Mouse (Mus musculus) forebrain, embryonic 14.5 days (tissue): ENCODE results near the gene Fads2. TPM values are rescaled to one million over a fixed set of nuclear protein-coding genes. Genes with fewer than 3 reads are reported as not detected.

Experiments used
- ATAC-seq: fragments of 200-750 bp; cut with Nextera tagmentation; 2 replicates; pipeline ENCODE4 v1.8.0; 2017; ENCODE audit warnings: mild to moderate bottlenecking, moderate library complexity
- DNase-seq: peaks from one replicate; pipeline ENCODE4 v3.0.0-alpha.2; 2015; ENCODE audit warnings: low spot score
- H3K27ac ChIP-seq: fragments of 300-500 bp; sonication (generic); 2 replicates; pipeline ENCODE4 v1.5.1; 2014; ENCODE audit warnings: low read depth, mild to moderate bottlenecking, control low read depth, low read length, moderate library complexity
- H3K27me3 ChIP-seq: fragments of 300-500 bp; sonication (generic); replicated peaks from 2 replicates; pipeline ENCODE4 v1.6.1; 2014; ENCODE audit warnings: low read length, control low read depth, mixed read lengths; ENCODE audit not compliant: control insufficient read depth, insufficient read depth
- H3K36me3 ChIP-seq: fragments of 300-500 bp; sonication (generic); 2 replicates; pipeline ENCODE4 v1.6.1; 2014; ENCODE audit warnings: low read length, control low read depth; ENCODE audit not compliant: control insufficient read depth, insufficient read depth
- H3K4me1 ChIP-seq: fragments of 300-500 bp; sonication (generic); 2 replicates; pipeline ENCODE4 v1.6.1; 2014; ENCODE audit warnings: antibody characterized with exemption, low read length, control low read depth; ENCODE audit not compliant: control insufficient read depth, insufficient read depth
- H3K4me2 ChIP-seq: fragments of 300-500 bp; sonication (generic); 2 replicates; pipeline ENCODE4 v1.6.1; 2014; ENCODE audit warnings: mild to moderate bottlenecking, control low read depth, low read length
- H3K4me3 ChIP-seq: fragments of 300-500 bp; sonication (generic); 2 replicates; pipeline ENCODE4 v1.5.1; 2014; ENCODE audit warnings: low read depth, low read length, control low read depth
- H3K9ac ChIP-seq: fragments of 300-500 bp; sonication (generic); 2 replicates; pipeline ENCODE4 v1.6.1; 2014; ENCODE audit warnings: mild to moderate bottlenecking, low read length, control low read depth, moderate library complexity
- H3K9me3 ChIP-seq: fragments of 300-500 bp; sonication (generic); replicated peaks from 2 replicates; pipeline ENCODE4 v1.6.1; 2016; ENCODE audit warnings: low read length, control low read depth, mixed read lengths; ENCODE audit not compliant: control insufficient read depth
- WGBS: fragments of 180-500 bp; shearing (Covaris S2); extraction: QIAGEN DNeasy Blood & Tissue Kit; methylation state at CpG from one replicate; pipeline ENCODE4 v1.1.7; 2014; 5-methylcytosine and 5-hydroxymethylcytosine counted together
- polyA plus RNA-seq: library from polyadenylated mRNA; unstranded; fragments of >200 nt; fragmentation: Nextera tagmentation; extraction: Ambion mirVana; gene quantifications from 2 replicates; pipeline ENCODE4 v1.2.1, GENCODE M21; 2014

Gene Fads2
- polyA plus RNA-seq, 1 experiment from 2014 or later, result 71.1 TPM

GRCm38 (mm10) chr19:10061624-10062023, 39.9 kb downstream of the Fads2 start:
- peaks cover 63% of the 10 kb centered on the region for H3K36me3 ChIP-seq
- DNase-seq, result no peak
- H3K4me3 ChIP-seq, result no peak overlapping the region
- H3K4me2 ChIP-seq, result no peak overlapping the region
- no peaks in the 10 kb centered on the region for H3K27me3 ChIP-seq
- no peak for ATAC-seq
- H3K4me1 ChIP-seq, result no peaks in the 10 kb centered on the region
- no peak overlapping the region for H3K27ac ChIP-seq
- no peaks in the 10 kb centered on the region for H3K9me3 ChIP-seq
- 95% methylated on average over 2 of the region's 2 CpGs for WGBS
- no peak overlapping the region for H3K9ac ChIP-seq

DNA sequence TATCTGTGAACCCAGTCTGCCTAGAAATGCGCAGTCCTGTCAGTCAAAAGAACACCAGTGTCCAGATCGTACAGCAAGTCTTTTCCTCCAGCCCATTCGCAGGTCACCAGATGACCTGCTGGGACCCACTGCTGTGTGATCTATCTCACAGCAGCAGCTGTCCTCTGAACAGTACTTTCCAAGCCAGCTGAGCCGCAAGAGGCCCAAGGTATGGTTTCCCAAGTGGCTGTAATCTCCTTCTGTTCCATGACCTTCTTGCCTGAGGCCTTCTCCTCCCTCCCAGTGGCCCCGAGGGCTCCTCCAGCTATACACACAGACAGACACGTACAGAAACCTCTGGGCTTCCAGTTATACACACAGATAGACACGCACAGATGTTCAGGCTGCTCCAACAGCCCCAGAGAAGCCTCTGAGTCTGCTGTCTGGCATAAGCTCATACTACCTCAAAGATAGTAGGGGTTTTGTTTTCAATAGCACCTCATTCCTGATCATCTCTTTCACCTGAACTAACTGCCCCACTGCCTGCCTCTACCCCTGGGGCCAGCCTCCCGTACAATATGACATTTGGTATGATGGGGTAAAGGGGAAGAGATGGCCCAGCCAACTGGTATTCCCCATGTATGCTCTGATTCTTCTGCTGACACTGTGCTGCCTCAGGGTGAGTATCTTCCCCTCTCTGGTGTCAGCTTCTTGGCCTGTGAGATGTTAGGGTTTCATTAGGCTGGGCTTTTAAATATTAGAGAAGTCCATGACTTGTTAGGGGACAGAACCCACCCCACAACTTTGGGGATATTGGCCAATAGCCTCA, 40.6 kb downstream of the Fads2 start:
- H3K27ac ChIP-seq, result peak overlapping the region; percentile 9; the same call in 1 of the 2 replicates

DNA sequence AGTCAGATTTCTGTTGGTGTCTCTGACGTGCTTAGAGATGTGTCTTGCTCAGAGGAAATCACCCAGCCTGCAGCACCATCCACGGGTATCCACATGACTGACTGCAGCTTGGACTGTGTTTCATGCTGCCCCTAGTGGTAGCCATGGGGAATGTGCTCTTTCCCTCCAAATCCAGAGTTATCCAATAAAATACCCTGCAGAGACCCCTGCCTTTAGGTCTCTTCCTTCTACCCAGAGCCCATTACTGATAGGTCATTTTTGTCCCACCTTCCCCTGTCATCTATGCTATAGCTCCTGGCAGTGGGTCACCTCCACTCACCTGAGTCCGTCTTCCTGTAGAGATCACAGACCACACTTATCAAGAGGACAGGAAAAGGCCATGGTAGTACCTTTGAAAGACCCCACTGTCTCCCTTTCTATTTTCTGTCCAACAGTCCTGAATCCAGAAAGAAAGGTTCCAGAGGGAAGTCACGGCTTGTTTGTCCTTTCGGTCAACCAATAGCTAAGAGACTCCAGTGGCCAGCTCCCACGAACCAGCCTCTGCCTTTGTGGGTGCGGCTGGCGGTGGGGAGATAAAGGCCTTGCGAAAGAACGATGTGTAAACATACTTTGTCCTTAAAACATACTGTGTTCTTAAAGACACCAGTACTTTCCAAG, 41.5 kb downstream of the Fads2 start:
- Histone ChIP-seq H3K36me3 (peaks cover 47% of the 10 kb centered on the region), H3K4me3 (no peak overlapping the region), H3K9me3 (no peaks in the 10 kb centered on the region), H3K4me2 (no peak overlapping the region), H3K9ac (no peak overlapping the region), H3K4me1 (no peaks in the 10 kb centered on the region), H3K27me3 (no peaks in the 10 kb centered on the region), H3K27ac (no peak overlapping the region)
- DNase-seq (peak; percentile 78), ATAC-seq (peak; percentile 67)
- WGBS, result 59% methylated on average over 10 of the region's 10 CpGs

More for the DNA sequence above, 40.6 kb downstream of the Fads2 start:
- Histone ChIP-seq H3K9me3 (no peaks in the 10 kb centered on the region), H3K27me3 (no peaks in the 10 kb centered on the region), H3K4me2 (no peak overlapping the region), H3K4me3 (no peak overlapping the region), H3K4me1 (no peaks in the 10 kb centered on the region), H3K36me3 (peaks cover 57% of the 10 kb centered on the region), H3K9ac (no peak overlapping the region)
- no peak for ATAC-seq
- WGBS, result 56% methylated on average over 8 of the region's 8 CpGs
- DNase-seq, result no peak

- no peak for ATAC-seq
- Histone ChIP-seq H3K4me3 (no peak overlapping the region), H3K4me1 (no peaks in the 10 kb centered on the region), H3K9ac (no peak overlapping the region), H3K36me3 (peaks cover 36% of the 10 kb centered on the region), H3K27me3 (no peaks in the 10 kb centered on the region), H3K27ac (no peak overlapping the region), H3K9me3 (no peaks in the 10 kb centered on the region), H3K4me2 (no peak overlapping the region)
- DNase-seq, result no peak
- 52% methylated on average over 9 of the region's 9 CpGs for WGBS
Observed at GRCm38 (mm10) chr19:10058876-10059427, 42.6 kb downstream of the Fads2 start.

DNA sequence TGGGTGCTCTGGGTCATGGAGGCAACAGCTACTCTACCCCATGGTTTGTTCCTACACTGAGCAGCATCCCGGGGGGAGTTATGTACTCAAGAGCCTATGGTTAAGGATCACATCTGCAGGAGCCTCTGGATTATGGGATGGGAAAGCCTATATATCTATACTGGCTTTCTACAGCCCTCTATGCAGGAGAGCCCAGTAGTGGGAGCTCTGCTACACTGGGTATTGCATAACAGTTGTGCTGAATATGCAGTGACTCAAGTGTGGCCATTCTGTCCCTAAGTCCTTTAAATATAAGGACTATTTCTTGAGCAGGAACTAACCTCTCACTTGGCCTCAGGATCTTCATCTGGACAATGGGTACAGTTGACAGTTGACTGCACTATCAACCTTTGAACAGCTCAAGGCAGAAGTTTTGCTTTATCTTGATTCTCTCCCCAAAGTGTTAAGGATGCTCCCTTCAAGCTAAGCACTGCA, 43.2 kb downstream of the Fads2 start:
- Histone ChIP-seq H3K27me3 (no peaks in the 10 kb centered on the region), H3K27ac (no peak overlapping the region), H3K36me3 (peaks cover 31% of the 10 kb centered on the region), H3K9ac (no peak overlapping the region), H3K4me2 (no peak overlapping the region), H3K4me1 (no peaks in the 10 kb centered on the region), H3K4me3 (no peak overlapping the region), H3K9me3 (no peaks in the 10 kb centered on the region)
- 91% methylated on average over 1 of the region's 1 CpGs for WGBS
- ATAC-seq (no peak), DNase-seq (no peak)

- no peak for ATAC-seq
Observed at GRCm38 (mm10) chr19:10057486-10058351, 43.8 kb downstream of the Fads2 start.

DNA sequence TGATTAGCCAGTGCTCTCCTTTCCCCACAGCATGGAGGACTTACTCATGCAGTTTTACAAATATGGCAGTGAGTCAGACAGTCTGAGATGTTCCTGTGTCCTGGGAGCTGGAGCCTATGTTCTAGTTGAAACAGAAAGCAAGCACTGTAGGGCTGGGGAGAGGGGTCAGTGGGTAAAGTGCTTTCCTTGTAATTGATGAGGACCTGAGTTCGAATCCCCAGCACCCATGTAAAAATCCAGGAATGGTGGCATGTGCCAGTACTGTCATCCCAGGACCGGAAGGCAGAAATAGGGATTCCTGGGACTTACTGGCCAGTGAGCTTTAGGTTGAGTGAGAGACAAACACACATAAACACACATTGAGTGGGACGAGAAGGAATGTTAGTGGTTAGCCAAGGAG, 44.9 kb downstream of the Fads2 start:
- no peak overlapping the region for H3K9ac ChIP-seq
- H3K27ac ChIP-seq, result no peak overlapping the region
- no peaks in the 10 kb centered on the region for H3K27me3 ChIP-seq
- H3K4me2 ChIP-seq, result no peak overlapping the region
- 95% methylated on average over 3 of the region's 3 CpGs for WGBS
- ATAC-seq, result no peak
- peaks cover 14% of the 10 kb centered on the region for H3K36me3 ChIP-seq
- H3K4me1 ChIP-seq, result no peaks in the 10 kb centered on the region
- no peak for DNase-seq
- no peak overlapping the region for H3K4me3 ChIP-seq
- H3K9me3 ChIP-seq, result no peaks in the 10 kb centered on the region

More at GRCm38 (mm10) chr19:10057486-10058351, 43.8 kb downstream of the Fads2 start:
- Histone ChIP-seq H3K36me3 (peaks cover 24% of the 10 kb centered on the region), H3K9ac (no peak overlapping the region), H3K4me3 (no peak overlapping the region), H3K27ac (no peak overlapping the region), H3K9me3 (no peaks in the 10 kb centered on the region), H3K27me3 (no peaks in the 10 kb centered on the region), H3K4me2 (no peak overlapping the region), H3K4me1 (no peaks in the 10 kb centered on the region)
- 62% methylated on average over 11 of the region's 11 CpGs for WGBS
- no peak for DNase-seq

- ATAC-seq, result no peak
- H3K27me3 ChIP-seq, result no peaks in the 10 kb centered on the region
- no peaks in the 10 kb centered on the region for H3K9me3 ChIP-seq
- no peak overlapping the region for H3K27ac ChIP-seq
- H3K36me3 ChIP-seq, result peaks cover 7% of the 10 kb centered on the region
- DNase-seq, result no peak
- H3K4me1 ChIP-seq, result no peaks in the 10 kb centered on the region
- 87% methylated on average over 22 of the region's 22 CpGs for WGBS
- H3K4me2 ChIP-seq, result no peak overlapping the region
- no peak overlapping the region for H3K4me3 ChIP-seq
- H3K9ac ChIP-seq, result no peak overlapping the region
Observed at GRCm38 (mm10) chr19:10055783-10056660, 45.5 kb downstream of the Fads2 start.
